Mouse (Mus musculus) liver, adult 2 months (tissue): ENCODE data around the gene Olfr281.

Source experiments
- CTCF ChIP-seq: fragments of 200-500 bp; IDR thresholded peaks from 2 replicates; pipeline ENCODE4 v1.5.1; 2011; ENCODE audit warnings: low read depth, low read length, control low read depth
- POLR2A ChIP-seq: fragments of 200-500 bp; IDR thresholded peaks from 2 replicates; pipeline ENCODE4 v1.6.1; 2011; ENCODE audit warnings: low read length, control low read depth; ENCODE audit not compliant: insufficient read depth; ENCODE audit errors: extremely low read depth

DNA sequence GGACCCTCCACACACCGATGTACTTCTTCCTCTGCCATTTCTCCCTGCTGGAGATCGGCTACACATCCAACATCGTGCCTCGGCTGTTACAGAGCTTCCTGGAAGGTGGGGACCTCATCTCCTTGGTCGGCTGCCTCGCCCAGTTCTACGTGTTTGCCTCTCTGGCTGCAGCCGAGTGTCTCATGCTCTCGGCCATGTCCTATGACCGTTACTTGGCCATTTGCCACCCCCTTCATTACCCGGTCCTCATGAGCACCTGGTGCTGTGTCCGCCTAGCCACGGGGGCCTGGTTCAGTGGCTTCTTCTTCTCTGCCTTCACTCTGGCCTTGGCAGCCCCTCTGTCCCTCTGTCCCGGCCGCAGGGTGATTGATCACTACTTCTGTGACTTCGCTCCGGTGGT, 45.2 kb downstream of the Olfr281 start:
- TF ChIP-seq CTCF (no peak), POLR2A (no peak)
